Mouse (Mus musculus): Measurements from ENCODE around the gene St3gal5. TPM values are rescaled to one million over a fixed set of nuclear protein-coding genes. Genes with fewer than 3 reads are reported as not detected.
"Not testable (repeated sequence)": the region's sequence is repeated elsewhere in the genome, so short reads cannot be mapped to it uniquely, and the experiment has no call there.

The St3gal5 gene
- polyA plus RNA-seq, 1 experiment from 2014 or later: 44.4 TPM

- H3K27me3 ChIP-seq (ENCODE audit: control insufficient read depth, insufficient read depth, low read length): no peaks in the 10 kb centered on the region
- WGBS: 82% methylated on average over 9 of the region's 9 CpGs
- no peaks in the 10 kb centered on the region for H3K9me3 ChIP-seq (ENCODE audit: control insufficient read depth, low read length)
Observed at GRCm38 (mm10) chr6:72058398-72058889, 38.9 kb upstream of the St3gal5 start.

DNA sequence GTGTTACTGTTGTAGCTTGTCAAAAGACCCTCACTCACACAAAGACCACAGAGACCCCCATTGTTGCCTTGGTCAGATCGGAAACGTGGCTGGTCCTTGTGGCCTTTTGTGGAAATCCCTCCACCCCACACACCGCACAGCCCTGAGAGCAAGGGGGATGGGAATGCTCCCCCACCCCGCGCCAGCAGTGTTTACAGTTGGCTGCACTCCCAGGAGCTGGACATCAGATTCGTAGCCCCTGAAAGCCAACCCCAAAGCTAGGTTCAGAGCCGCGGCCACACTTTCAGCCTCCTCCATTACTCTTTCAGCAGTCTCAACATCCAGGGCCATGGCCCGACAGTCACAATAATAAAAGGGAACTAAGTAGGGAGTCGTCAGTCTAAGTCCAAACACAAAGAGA, 36.7 kb upstream of the St3gal5 start:
- not testable (repeated sequence) for H3K4me2 ChIP-seq (ENCODE audit: low read length); ATAC-seq (ENCODE audit: insufficient number of reproducible peaks, insufficient read depth, low FRiP score, low read depth); H3K9ac ChIP-seq (ENCODE audit: low read length); H3K36me3 ChIP-seq (ENCODE audit: control insufficient read depth, insufficient read depth, low read length); H3K4me1 ChIP-seq (ENCODE audit: control insufficient read depth in 2 of 2, insufficient read depth in 2 of 2, low read length in 2 of 2); H3K27ac ChIP-seq (replicated peaks in 1 of 2; ENCODE audit: control insufficient read depth in 1 of 2, insufficient read depth in 1 of 2, low read depth in 2 of 2, low read length in 2 of 2); H3K9me3 ChIP-seq (ENCODE audit: control insufficient read depth, low read length); H3K4me3 ChIP-seq (ENCODE audit: control insufficient read depth in 1 of 2, insufficient read depth in 1 of 2, low read depth in 1 of 2, low read length in 2 of 2); H3K27me3 ChIP-seq (ENCODE audit: control insufficient read depth, insufficient read depth, low read length)
- 67% methylated on average over 10 of the region's 10 CpGs for WGBS

More at GRCm38 (mm10) chr6:72058398-72058889, 38.9 kb upstream of the St3gal5 start:
- no peaks in the 10 kb centered on the region for H3K36me3 ChIP-seq (ENCODE audit: control insufficient read depth, insufficient read depth, low read length)
- H3K9ac ChIP-seq (ENCODE audit: low read length): no peak overlapping the region
- H3K4me3 ChIP-seq (ENCODE audit: control insufficient read depth in 1 of 2, insufficient read depth in 1 of 2, low read depth in 1 of 2, low read length in 2 of 2): no peak overlapping the region
- no peak overlapping the region for H3K4me2 ChIP-seq (ENCODE audit: low read length)
- H3K27ac ChIP-seq (replicated peaks in 1 of 2; ENCODE audit: control insufficient read depth in 1 of 2, insufficient read depth in 1 of 2, low read depth in 2 of 2, low read length in 2 of 2): no peak overlapping the region
- H3K4me1 ChIP-seq (ENCODE audit: control insufficient read depth in 2 of 2, insufficient read depth in 2 of 2, low read length in 2 of 2): no peaks in the 10 kb centered on the region
- no peak for ATAC-seq (ENCODE audit: insufficient number of reproducible peaks, insufficient read depth, low FRiP score, low read depth)

GRCm38 (mm10) chr6:72063718-72064117, 33.7 kb upstream of the St3gal5 start:
- H3K9ac ChIP-seq (ENCODE audit: low read length): no peak overlapping the region
- H3K4me3 ChIP-seq (ENCODE audit: control insufficient read depth in 1 of 2, insufficient read depth in 1 of 2, low read depth in 1 of 2, low read length in 2 of 2): no peak overlapping the region
- H3K27me3 ChIP-seq (ENCODE audit: control insufficient read depth, insufficient read depth, low read length): no peaks in the 10 kb centered on the region
- peaks cover 0 to 2% of the 10 kb centered on the region in 2 experiments; a peak in 2 of 4 replicates for H3K4me1 ChIP-seq (ENCODE audit: control insufficient read depth in 2 of 2, insufficient read depth in 2 of 2, low read length in 2 of 2)
- H3K27ac ChIP-seq (replicated peaks in 1 of 2; ENCODE audit: control insufficient read depth in 1 of 2, insufficient read depth in 1 of 2, low read depth in 2 of 2, low read length in 2 of 2): no peak overlapping the region
- no peak for ATAC-seq (ENCODE audit: insufficient number of reproducible peaks, insufficient read depth, low FRiP score, low read depth)
- no peaks in the 10 kb centered on the region for H3K9me3 ChIP-seq (ENCODE audit: control insufficient read depth, low read length)
- no peaks in the 10 kb centered on the region for H3K36me3 ChIP-seq (ENCODE audit: control insufficient read depth, insufficient read depth, low read length)
- no peak overlapping the region for H3K4me2 ChIP-seq (ENCODE audit: low read length)
- 49% methylated on average over 6 of the region's 6 CpGs for WGBS

- no peak for ATAC-seq (ENCODE audit: insufficient number of reproducible peaks, insufficient read depth, low FRiP score, low read depth)
- no peak overlapping the region for H3K4me2 ChIP-seq (ENCODE audit: low read length)
- 55% methylated on average over 10 of the region's 10 CpGs for WGBS
Observed at GRCm38 (mm10) chr6:72065988-72066387, 31.4 kb upstream of the St3gal5 start.

DNA sequence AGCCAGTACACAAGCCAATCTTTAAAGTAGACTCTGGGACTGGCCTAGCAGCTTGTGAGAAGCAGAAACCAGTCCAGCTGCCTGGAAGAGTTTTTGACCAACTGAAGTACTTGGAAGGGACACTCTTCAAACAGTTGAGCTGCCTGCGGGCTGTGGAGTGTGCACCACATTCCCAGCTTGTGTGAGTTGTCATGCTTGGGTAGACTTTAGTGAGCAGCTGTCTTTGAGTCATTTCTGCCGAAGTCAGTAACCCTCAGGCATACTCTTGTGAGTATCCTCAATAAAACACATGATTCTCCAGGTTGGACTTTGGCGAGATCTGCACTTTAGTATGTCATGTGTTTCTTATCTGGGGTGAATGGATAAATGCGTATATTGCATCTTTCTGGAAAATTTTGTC, 29.0 kb upstream of the St3gal5 start:
- no peak for ATAC-seq (ENCODE audit: insufficient number of reproducible peaks, insufficient read depth, low FRiP score, low read depth)
- Histone ChIP-seq H3K4me2 (ENCODE audit: low read length) (no peak overlapping the region), H3K9me3 (ENCODE audit: control insufficient read depth, low read length) (no peaks in the 10 kb centered on the region), H3K27me3 (ENCODE audit: control insufficient read depth, insufficient read depth, low read length) (no peaks in the 10 kb centered on the region), H3K9ac (ENCODE audit: low read length) (no peak overlapping the region), H3K4me3 (ENCODE audit: control insufficient read depth in 1 of 2, insufficient read depth in 1 of 2, low read depth in 1 of 2, low read length in 2 of 2) (no peak overlapping the region), H3K4me1 (ENCODE audit: control insufficient read depth in 2 of 2, insufficient read depth in 2 of 2, low read length in 2 of 2) (peaks cover 0 to 2% of the 10 kb centered on the region in 2 experiments; a peak in 2 of 4 replicates), H3K36me3 (ENCODE audit: control insufficient read depth, insufficient read depth, low read length) (no peaks in the 10 kb centered on the region), H3K27ac (replicated peaks in 1 of 2; ENCODE audit: control insufficient read depth in 1 of 2, insufficient read depth in 1 of 2, low read depth in 2 of 2, low read length in 2 of 2) (no peak overlapping the region)
- 84% methylated on average over 4 of the region's 4 CpGs for WGBS

More at GRCm38 (mm10) chr6:72065988-72066387, 31.4 kb upstream of the St3gal5 start:
- Histone ChIP-seq H3K27ac (replicated peaks in 1 of 2; ENCODE audit: control insufficient read depth in 1 of 2, insufficient read depth in 1 of 2, low read depth in 2 of 2, low read length in 2 of 2) (no peak overlapping the region), H3K36me3 (ENCODE audit: control insufficient read depth, insufficient read depth, low read length) (no peaks in the 10 kb centered on the region), H3K9ac (ENCODE audit: low read length) (no peak overlapping the region), H3K4me1 (ENCODE audit: control insufficient read depth in 2 of 2, insufficient read depth in 2 of 2, low read length in 2 of 2) (peaks cover 0 to 2% of the 10 kb centered on the region in 2 experiments; a peak in 2 of 4 replicates), H3K27me3 (ENCODE audit: control insufficient read depth, insufficient read depth, low read length) (no peaks in the 10 kb centered on the region), H3K9me3 (ENCODE audit: control insufficient read depth, low read length) (no peaks in the 10 kb centered on the region), H3K4me3 (ENCODE audit: control insufficient read depth in 1 of 2, insufficient read depth in 1 of 2, low read depth in 1 of 2, low read length in 2 of 2) (no peak overlapping the region)

- Histone ChIP-seq H3K9ac (ENCODE audit: low read length) (no peak overlapping the region), H3K4me2 (ENCODE audit: low read length) (no peak overlapping the region), H3K27me3 (ENCODE audit: control insufficient read depth, insufficient read depth, low read length) (no peaks in the 10 kb centered on the region), H3K4me3 (ENCODE audit: control insufficient read depth in 1 of 2, insufficient read depth in 1 of 2, low read depth in 1 of 2, low read length in 2 of 2) (no peak overlapping the region), H3K27ac (replicated peaks in 1 of 2; ENCODE audit: control insufficient read depth in 1 of 2, insufficient read depth in 1 of 2, low read depth in 2 of 2, low read length in 2 of 2) (no peak overlapping the region), H3K9me3 (ENCODE audit: control insufficient read depth, low read length) (no peaks in the 10 kb centered on the region), H3K4me1 (ENCODE audit: control insufficient read depth in 2 of 2, insufficient read depth in 2 of 2, low read length in 2 of 2) (no peaks in the 10 kb centered on the region), H3K36me3 (ENCODE audit: control insufficient read depth, insufficient read depth, low read length) (no peaks in the 10 kb centered on the region)
- ATAC-seq (ENCODE audit: insufficient number of reproducible peaks, insufficient read depth, low FRiP score, low read depth): no peak
- WGBS: 50% methylated on average over 5 of the region's 5 CpGs
Observed at GRCm38 (mm10) chr6:72071281-72071870, 26.0 kb upstream of the St3gal5 start.

DNA sequence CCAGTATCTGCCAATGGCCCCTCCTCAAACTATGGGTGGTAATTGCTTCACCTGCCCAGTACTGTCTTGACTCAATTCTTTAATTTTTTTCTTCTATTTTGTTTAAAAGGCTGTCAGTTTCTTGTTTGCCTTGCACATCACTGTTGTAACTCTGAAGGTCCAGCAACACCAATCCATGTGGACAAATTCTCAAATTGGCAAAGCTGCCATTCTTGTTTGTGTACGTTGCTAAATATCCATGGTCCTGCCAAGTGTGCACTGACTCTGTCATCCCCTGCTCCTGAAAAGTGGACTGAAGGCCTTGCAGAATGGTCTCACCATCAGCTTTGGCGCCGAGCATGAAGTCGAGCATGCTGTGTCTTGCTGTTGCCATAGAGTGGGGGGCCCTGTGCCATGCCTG, 23.6 kb upstream of the St3gal5 start:
- H3K4me2 ChIP-seq (ENCODE audit: low read length): no peak overlapping the region
- no peaks in the 10 kb centered on the region for H3K36me3 ChIP-seq (ENCODE audit: control insufficient read depth, insufficient read depth, low read length)
- WGBS: 87% methylated on average over 4 of the region's 4 CpGs
- H3K9me3 ChIP-seq (ENCODE audit: control insufficient read depth, low read length): no peaks in the 10 kb centered on the region
- no peak overlapping the region for H3K27ac ChIP-seq (replicated peaks in 1 of 2; ENCODE audit: control insufficient read depth in 1 of 2, insufficient read depth in 1 of 2, low read depth in 2 of 2, low read length in 2 of 2)
- H3K4me1 ChIP-seq (ENCODE audit: control insufficient read depth in 2 of 2, insufficient read depth in 2 of 2, low read length in 2 of 2): no peaks in the 10 kb centered on the region
- no peak overlapping the region for H3K4me3 ChIP-seq (ENCODE audit: control insufficient read depth in 1 of 2, insufficient read depth in 1 of 2, low read depth in 1 of 2, low read length in 2 of 2)
- no peak for ATAC-seq (ENCODE audit: insufficient number of reproducible peaks, insufficient read depth, low FRiP score, low read depth)
- no peaks in the 10 kb centered on the region for H3K27me3 ChIP-seq (ENCODE audit: control insufficient read depth, insufficient read depth, low read length)
- H3K9ac ChIP-seq (ENCODE audit: low read length): no peak overlapping the region

DNA sequence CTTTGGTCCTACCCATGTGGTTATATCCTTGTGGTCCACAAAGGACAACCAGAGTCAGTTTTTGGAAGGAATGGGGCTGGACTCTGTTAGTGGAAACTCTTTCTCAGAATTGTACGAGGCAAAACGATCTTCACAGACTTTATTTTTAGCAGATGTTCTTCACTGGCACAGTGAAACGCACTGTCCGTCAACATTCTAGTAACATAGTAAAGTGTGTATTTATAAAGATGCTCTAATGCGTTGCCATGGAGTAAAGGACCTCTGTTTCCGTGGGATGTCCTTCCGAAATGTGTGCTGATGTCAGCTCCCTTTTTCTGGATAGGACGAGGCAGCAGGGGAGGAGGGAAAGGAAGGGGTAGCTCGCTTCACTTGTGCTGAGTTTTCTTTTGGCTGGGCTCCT, 20.9 kb upstream of the St3gal5 start:
- no peak overlapping the region for H3K4me3 ChIP-seq (ENCODE audit: control insufficient read depth in 1 of 2, insufficient read depth in 1 of 2, low read depth in 1 of 2, low read length in 2 of 2)
- H3K27me3 ChIP-seq (ENCODE audit: control insufficient read depth, insufficient read depth, low read length): no peaks in the 10 kb centered on the region
- no peak for ATAC-seq (ENCODE audit: insufficient number of reproducible peaks, insufficient read depth, low FRiP score, low read depth)
- WGBS: 47% methylated on average over 9 of the region's 9 CpGs
- no peak overlapping the region for H3K4me2 ChIP-seq (ENCODE audit: low read length)
- H3K9ac ChIP-seq (ENCODE audit: low read length): no peak overlapping the region
- H3K27ac ChIP-seq (replicated peaks in 1 of 2; ENCODE audit: control insufficient read depth in 1 of 2, insufficient read depth in 1 of 2, low read depth in 2 of 2, low read length in 2 of 2): no peak overlapping the region
- H3K4me1 ChIP-seq (ENCODE audit: control insufficient read depth in 2 of 2, insufficient read depth in 2 of 2, low read length in 2 of 2): no peaks in the 10 kb centered on the region
- no peaks in the 10 kb centered on the region for H3K36me3 ChIP-seq (ENCODE audit: control insufficient read depth, insufficient read depth, low read length)
- no peaks in the 10 kb centered on the region for H3K9me3 ChIP-seq (ENCODE audit: control insufficient read depth, low read length)

All from heart, embryonic 14.5 days (tissue).